Mouse (Mus musculus) liver, embryonic 16.5 days (tissue): Measurements from ENCODE around the gene Cse1l. TPM values are rescaled to one million over a fixed set of nuclear protein-coding genes. Genes with fewer than 3 reads are reported as not detected.

Source experiments
- ATAC-seq: fragments of 200-750 bp; cut with Nextera tagmentation; 2 replicates; pipeline ENCODE4 v1.8.0; 2017; ENCODE audit warnings: low read depth, mild to moderate bottlenecking, moderate number of reproducible peaks, moderate library complexity
- H3K27ac ChIP-seq: fragments of 300-500 bp; sonication (generic); 2 replicates; pipeline ENCODE4 v1.5.1; 2014; ENCODE audit warnings: mild to moderate bottlenecking, low read length
- H3K27me3 ChIP-seq: fragments of 300-500 bp; sonication (generic); 2 replicates; pipeline ENCODE4 v1.6.1; 2014; ENCODE audit warnings: low read depth, low read length, mixed read lengths; ENCODE audit not compliant: control insufficient read depth, insufficient read depth
- H3K36me3 ChIP-seq: fragments of 300-500 bp; sonication (generic); 2 replicates; pipeline ENCODE4 v1.6.1; 2014; ENCODE audit warnings: mild to moderate bottlenecking; ENCODE audit not compliant: control insufficient read depth, insufficient read depth
- H3K4me1 ChIP-seq: fragments of 300-500 bp; sonication (generic); 2 replicates; pipeline ENCODE4 v1.6.1; 2014; ENCODE audit warnings: low read depth, low read length, mixed read lengths; ENCODE audit not compliant: control insufficient read depth
- H3K4me2 ChIP-seq: fragments of 300-500 bp; sonication (generic); 2 replicates; pipeline ENCODE4 v1.6.1; 2014; ENCODE audit warnings: low read depth, low read length, mixed read lengths
- H3K4me3 ChIP-seq: fragments of 300-500 bp; sonication (generic); 2 replicates; pipeline ENCODE4 v1.5.1; 2014; ENCODE audit warnings: low read depth, mild to moderate bottlenecking, low read length
- H3K9ac ChIP-seq: fragments of 300-500 bp; sonication (generic); 2 replicates; pipeline ENCODE4 v1.6.1; 2014; ENCODE audit warnings: low read depth, low read length
- H3K9me3 ChIP-seq: fragments of 300-500 bp; sonication (generic); replicated peaks from 2 replicates; pipeline ENCODE4 v1.6.1; 2016; ENCODE audit warnings: low read length; ENCODE audit not compliant: control insufficient read depth
- WGBS: fragments of 180-500 bp; shearing (Covaris S2); extraction: QIAGEN DNeasy Blood & Tissue Kit; methylation state at CpG from one replicate; pipeline ENCODE4 v1.1.7; 2014; ENCODE audit not compliant: insufficient replicate concordance; 5-methylcytosine and 5-hydroxymethylcytosine counted together
- polyA plus RNA-seq: library from polyadenylated mRNA; unstranded; fragments of >200 nt; fragmentation: Nextera tagmentation; extraction: Ambion mirVana; gene quantifications from 2 replicates; pipeline ENCODE4 v1.2.1, GENCODE M21; 2015

Cse1l gene
- polyA plus RNA-seq = 41.2 and 42.9 TPM in 2 replicates

DNA sequence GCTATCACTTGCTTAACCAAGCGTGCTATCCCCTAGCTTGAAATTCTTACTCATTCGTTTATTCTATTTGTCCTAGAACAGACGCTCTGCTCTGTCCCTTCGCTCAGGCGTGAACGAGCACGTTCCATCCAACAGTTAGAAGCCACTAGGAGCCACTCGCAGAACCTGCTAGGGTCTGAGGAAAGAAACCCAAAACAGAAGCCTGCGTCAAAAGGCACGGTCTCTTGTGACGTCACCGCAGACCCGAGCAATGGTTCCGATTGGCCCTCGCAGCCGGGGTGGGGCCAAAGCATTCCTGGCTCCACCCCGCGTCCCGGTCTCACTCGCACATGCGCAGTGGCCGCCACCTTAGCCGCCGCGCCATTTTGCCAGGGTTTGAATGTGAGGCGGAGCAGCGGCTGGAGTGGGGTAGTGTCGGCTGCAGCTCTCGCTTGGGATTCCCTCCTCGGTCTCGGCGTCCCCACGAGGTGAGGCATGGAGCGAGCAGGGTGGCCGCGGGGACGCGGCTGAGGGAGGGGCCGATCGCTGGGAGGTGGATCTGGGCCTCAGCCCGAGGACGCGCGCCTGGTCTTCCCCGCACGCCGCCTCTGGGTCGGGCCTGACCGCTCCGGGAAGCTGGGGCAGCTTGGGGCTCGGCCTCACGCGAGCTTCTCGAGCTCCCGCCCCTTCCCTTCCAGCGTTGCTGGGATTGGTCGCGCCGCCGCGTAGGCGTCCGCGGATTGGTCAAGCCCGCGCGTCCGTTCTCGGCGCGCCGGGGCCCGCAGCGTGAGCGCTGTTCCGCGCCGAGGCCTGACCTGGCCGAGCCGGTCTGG is at the start of gene Cse1l:
Gene Cse1l (plus strand): TSS at position 330 of the 812 bp plus-strand sequence.
- H3K4me2 ChIP-seq = peak within 1 kb of the TSS; percentile 94
- ATAC-seq = peak; percentile 96
- no peaks in the 10 kb centered on the region for H3K9me3 ChIP-seq
- H3K4me1 ChIP-seq = peaks cover 20% of the 10 kb centered on the region
- H3K36me3 ChIP-seq = no peaks in the 10 kb centered on the region
- peak within 1 kb of the TSS; percentile 93 for H3K9ac ChIP-seq
- H3K27ac ChIP-seq = peak within 1 kb of the TSS; percentile 99
- H3K4me3 ChIP-seq = peak within 1 kb of the TSS; percentile 97
- under 1% methylated on average over 77 of the region's 80 CpGs for WGBS
- H3K27me3 ChIP-seq = no peaks in the 10 kb centered on the region

GRCm38 (mm10) chr2:166856366-166856765 is 49.5 kb upstream of the Cse1l start:
- no peak overlapping the region for H3K9ac ChIP-seq
- H3K4me2 ChIP-seq = no peak overlapping the region
- peaks cover 54% of the 10 kb centered on the region for H3K36me3 ChIP-seq
- 82% methylated on average over 6 of the region's 6 CpGs for WGBS
- H3K27ac ChIP-seq = no peak overlapping the region
- no peaks in the 10 kb centered on the region for H3K27me3 ChIP-seq
- H3K4me3 ChIP-seq = no peak overlapping the region
- no peaks in the 10 kb centered on the region for H3K4me1 ChIP-seq
- ATAC-seq = no peak
- no peaks in the 10 kb centered on the region for H3K9me3 ChIP-seq

DNA sequence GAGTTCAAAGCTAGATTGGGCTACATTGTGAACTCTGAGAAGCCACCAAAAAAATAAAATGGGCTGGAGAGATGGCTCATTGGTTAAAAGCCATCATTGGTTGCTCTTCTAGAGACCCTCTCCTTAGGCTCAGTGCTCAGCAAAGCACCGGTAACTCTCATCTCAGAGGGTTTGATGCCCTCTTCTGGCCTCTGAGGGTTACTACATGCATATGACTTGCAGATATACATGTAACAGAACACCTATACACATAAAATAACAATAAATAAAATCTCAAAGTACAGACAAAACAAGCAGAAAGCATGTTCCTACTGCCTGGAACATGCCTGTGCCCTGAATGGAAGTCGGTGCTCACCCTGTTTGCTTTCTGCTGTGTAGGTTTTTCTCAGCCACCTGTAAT is 48.7 kb upstream of the Cse1l start:
- WGBS = 81% methylated on average over 2 of the region's 2 CpGs
- Histone ChIP-seq H3K27me3 (no peaks in the 10 kb centered on the region), H3K9me3 (no peaks in the 10 kb centered on the region), H3K27ac (no peak overlapping the region), H3K36me3 (peaks cover 53% of the 10 kb centered on the region), H3K4me3 (no peak overlapping the region), H3K9ac (no peak overlapping the region), H3K4me1 (no peaks in the 10 kb centered on the region), H3K4me2 (no peak overlapping the region)
- no peak for ATAC-seq

- Histone ChIP-seq H3K9ac (no peak overlapping the region), H3K4me3 (no peak overlapping the region), H3K9me3 (no peaks in the 10 kb centered on the region), H3K27me3 (no peaks in the 10 kb centered on the region), H3K27ac (no peak overlapping the region), H3K4me1 (no peaks in the 10 kb centered on the region), H3K36me3 (peaks cover 39% of the 10 kb centered on the region), H3K4me2 (no peak overlapping the region)
- ATAC-seq = no peak
- WGBS = 77% methylated on average over 7 of the region's 7 CpGs
Observed at GRCm38 (mm10) chr2:166859214-166859613, 46.6 kb upstream of the Cse1l start.

GRCm38 (mm10) chr2:166862505-166862904 is 43.3 kb upstream of the Cse1l start:
- no peak for ATAC-seq
- Histone ChIP-seq H3K9ac (no peak overlapping the region), H3K4me1 (no peaks in the 10 kb centered on the region), H3K27me3 (no peaks in the 10 kb centered on the region), H3K4me3 (no peak overlapping the region), H3K4me2 (no peak overlapping the region), H3K9me3 (no peaks in the 10 kb centered on the region), H3K36me3 (peaks cover 34% of the 10 kb centered on the region), H3K27ac (no peak overlapping the region)
- 72% methylated on average over 3 of the region's 3 CpGs for WGBS

GRCm38 (mm10) chr2:166865476-166865875 is 40.4 kb upstream of the Cse1l start:
- Histone ChIP-seq H3K36me3 (peaks cover 27% of the 10 kb centered on the region), H3K27ac (no peak overlapping the region), H3K4me2 (no peak overlapping the region), H3K9me3 (no peaks in the 10 kb centered on the region), H3K4me3 (no peak overlapping the region), H3K9ac (no peak overlapping the region), H3K4me1 (peaks cover 3% of the 10 kb centered on the region; the same call in 1 of the 2 replicates), H3K27me3 (no peaks in the 10 kb centered on the region)
- 71% methylated on average over 10 of the region's 10 CpGs for WGBS
- ATAC-seq = no peak

DNA sequence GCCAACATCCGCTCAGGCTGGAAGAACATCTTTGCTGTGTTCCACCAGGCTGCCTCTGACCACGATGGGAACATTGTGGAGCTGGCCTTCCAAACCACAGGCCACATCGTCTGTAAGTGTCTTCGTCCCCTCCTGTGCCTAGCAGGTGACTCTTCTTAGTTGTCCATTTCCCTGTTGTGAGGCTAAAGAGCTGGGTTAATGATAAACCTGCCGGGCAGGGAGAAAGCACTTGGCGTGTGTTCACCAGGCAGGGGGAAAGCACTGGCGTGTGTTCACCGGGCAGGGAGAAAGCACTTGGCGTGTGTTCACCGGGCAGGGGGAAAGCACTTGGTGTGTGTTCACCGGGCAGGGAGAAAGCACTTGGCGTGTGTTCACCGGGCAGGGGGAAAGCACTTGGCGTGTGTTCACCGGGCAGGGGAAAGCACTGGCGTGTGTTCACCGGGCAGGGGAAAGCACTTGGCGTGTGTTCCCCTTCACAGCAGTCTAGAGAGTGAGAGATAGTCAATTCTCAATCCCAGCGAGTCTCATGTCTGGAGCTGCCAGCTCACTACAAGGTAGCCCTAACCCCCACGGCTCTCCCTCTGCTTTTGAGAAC is 35.5 kb upstream of the Cse1l start:
- no peak for ATAC-seq

GRCm38 (mm10) chr2:166870899-166871298 is 34.9 kb upstream of the Cse1l start:
- WGBS = 53% methylated on average over 10 of the region's 10 CpGs
- Histone ChIP-seq H3K4me2 (no peak overlapping the region), H3K36me3 (peaks cover 21% of the 10 kb centered on the region), H3K27ac (no peak overlapping the region), H3K9me3 (no peaks in the 10 kb centered on the region), H3K9ac (no peak overlapping the region), H3K27me3 (no peaks in the 10 kb centered on the region), H3K4me1 (peaks cover 5% of the 10 kb centered on the region; the same call in 1 of the 2 replicates), H3K4me3 (no peak overlapping the region)
- no peak for ATAC-seq

More for the DNA sequence above, 35.5 kb upstream of the Cse1l start:
- Histone ChIP-seq H3K27ac (no peak overlapping the region), H3K4me2 (no peak overlapping the region), H3K4me1 (peaks cover 5% of the 10 kb centered on the region; the same call in 1 of the 2 replicates), H3K36me3 (peaks cover 21% of the 10 kb centered on the region), H3K9me3 (no peaks in the 10 kb centered on the region), H3K4me3 (no peak overlapping the region), H3K27me3 (no peaks in the 10 kb centered on the region), H3K9ac (no peak overlapping the region)
- 72% methylated on average over 20 of the region's 20 CpGs for WGBS

- H3K4me3 ChIP-seq = no peak overlapping the region
- no peak overlapping the region for H3K4me2 ChIP-seq
- H3K4me1 ChIP-seq = peaks cover 5% of the 10 kb centered on the region; the same call in 1 of the 2 replicates
- ATAC-seq = no peak
- H3K9me3 ChIP-seq = no peaks in the 10 kb centered on the region
- H3K27ac ChIP-seq = no peak overlapping the region
- WGBS = 77% methylated on average over 10 of the region's 10 CpGs
- peaks cover 11% of the 10 kb centered on the region for H3K36me3 ChIP-seq
- H3K9ac ChIP-seq = no peak overlapping the region
- H3K27me3 ChIP-seq = no peaks in the 10 kb centered on the region
Observed at GRCm38 (mm10) chr2:166874675-166875280, 31.1 kb upstream of the Cse1l start.
